In genomic region chr2:119990881-119991280, GRCm38 (mm10) we compare ENCODE assay signal across 23 mouse cellular contexts. TPM values are rescaled to one million over a fixed set of nuclear protein-coding genes. Genes with fewer than 3 reads are reported as not detected.
"Had no signal": no experiment of that assay in that cellular context is flagged by ENCODE, and none has a peak within 500 bp of the region (broad histone marks: within the 10 kb centered on the region; RNA-seq: fewer than 3 reads in every experiment).

No protein-coding gene starts in this region.

- H3K4me3 ChIP-seq: lung, embryonic 15.5 days; megakaryocyte, embryonic 14.5 days; midbrain, embryonic 13.5 days; midbrain, embryonic 15.5 days; myocyte; neural tube, embryonic 13.5 days; neural tube, embryonic 15.5 days; stomach, embryonic 15.5 days had no signal

- H3K4me2 ChIP-seq: lung, embryonic 15.5 days; midbrain, embryonic 11.5 days; midbrain, embryonic 13.5 days; midbrain, embryonic 15.5 days; neural tube, embryonic 13.5 days; neural tube, embryonic 15.5 days; stomach, embryonic 15.5 days had no signal

- H3K36me3 ChIP-seq: lung, embryonic 15.5 days; midbrain, embryonic 13.5 days; midbrain, embryonic 15.5 days; neural tube, embryonic 13.5 days; stomach, embryonic 15.5 days had no signal

- DNase-seq: liver, postnatal 0 days; lung, adult 2 months; lung, postnatal 14 days; lung, postnatal 36 days; retina, postnatal 1 day; right cerebral cortex, adult 18-20 months; right cerebral cortex, postnatal 25 days; right cerebral cortex, postnatal 4 days; thymus, adult 2 months; thymus, postnatal 25 days; thymus, postnatal 4 days had no signal

- H3K9ac ChIP-seq: liver, postnatal 0 days; lung, embryonic 15.5 days; midbrain, embryonic 13.5 days; midbrain, embryonic 15.5 days; neural tube, embryonic 13.5 days; neural tube, embryonic 15.5 days; stomach, embryonic 15.5 days had no signal

- H3K27me3 ChIP-seq: lung, embryonic 15.5 days; megakaryocyte, embryonic 14.5 days; midbrain, embryonic 13.5 days; midbrain, embryonic 15.5 days; neural tube, embryonic 13.5 days; neural tube, embryonic 15.5 days; stomach, embryonic 15.5 days had no signal

- H3K4me1 ChIP-seq: midbrain, embryonic 15.5 days had no signal

- H3K9me3 ChIP-seq: lung, embryonic 15.5 days; megakaryocyte, embryonic 14.5 days; midbrain, embryonic 13.5 days; midbrain, embryonic 15.5 days; neural tube, embryonic 13.5 days; neural tube, embryonic 15.5 days; stomach, embryonic 15.5 days had no signal

- ATAC-seq: liver, postnatal 0 days; lung, postnatal 0 days; midbrain, embryonic 13.5 days; midbrain, embryonic 15.5 days had no signal

- H3K27ac ChIP-seq: lung, embryonic 15.5 days; macrophage; midbrain, embryonic 13.5 days; midbrain, embryonic 15.5 days; neural tube, embryonic 13.5 days; neural tube, embryonic 15.5 days; stomach, embryonic 15.5 days; stomach, postnatal 0 days had no signal

RNA-seq across cellular contexts. Expression of gene Gm28042, which starts 36.4 kb away (rescaled TPM):
- polyA plus RNA-seq: macrophage had no signal
